Mouse (Mus musculus) thymus, adult 2 months (tissue): ENCODE data around the gene Ralgps2. TPM values are rescaled to one million over a fixed set of nuclear protein-coding genes. Genes with fewer than 3 reads are reported as not detected.

ENCODE experiments used
- DNase-seq: peaks from one replicate; pipeline ENCODE4 v3.0.0; 2021
- H3K27ac ChIP-seq: fragments of 200-500 bp; 2 replicates; pipeline ENCODE4 v1.5.1; 2012; ENCODE audit warnings: low read length, control low read depth; ENCODE audit not compliant: control insufficient read depth, insufficient read depth
- H3K27me3 ChIP-seq: fragments of 200-500 bp; 2 replicates; pipeline ENCODE4 v1.6.1; 2012; ENCODE audit warnings: mild to moderate bottlenecking, low read length, moderate library complexity, mixed read lengths; ENCODE audit not compliant: control insufficient read depth, insufficient read depth
- H3K36me3 ChIP-seq: fragments of 200-500 bp; 2 replicates; pipeline ENCODE4 v1.6.1; 2012; ENCODE audit warnings: mild to moderate bottlenecking, low read length, moderate library complexity; ENCODE audit not compliant: control insufficient read depth, insufficient read depth
- H3K4me1 ChIP-seq: fragments of 200-500 bp; replicated peaks from 2 replicates; pipeline ENCODE4 v1.6.1; 2012; ENCODE audit warnings: low read length; ENCODE audit not compliant: control insufficient read depth, insufficient read depth
- H3K4me3 ChIP-seq: fragments of 200-500 bp; 2 replicates; pipeline ENCODE4 v1.5.1; 2012; ENCODE audit warnings: mild to moderate bottlenecking, low read length, control low read depth, moderate library complexity; ENCODE audit not compliant: control insufficient read depth, insufficient read depth
- CTCF ChIP-seq: fragments of 200-500 bp; IDR thresholded peaks from 2 replicates; pipeline ENCODE4 v1.5.1; 2012; ENCODE audit warnings: mild to moderate bottlenecking, control low read depth, low read length, moderate library complexity, borderline replicate concordance; ENCODE audit not compliant: control insufficient read depth, poor library complexity, insufficient read depth; ENCODE audit errors: extremely low read depth
- POLR2A ChIP-seq: fragments of 200-500 bp; IDR thresholded peaks from 2 replicates; pipeline ENCODE4 v1.6.1; 2012; ENCODE audit warnings: mild to moderate bottlenecking, low read length, control low read depth, moderate library complexity; ENCODE audit not compliant: control insufficient read depth, poor library complexity, insufficient read depth; ENCODE audit errors: extremely low read depth
- WGBS: fragments of 180-500 bp; shearing (Covaris S2); methylation state at CpG from one replicate; pipeline ENCODE4 v1.1.7; 2018; 5-methylcytosine and 5-hydroxymethylcytosine counted together
- polyA plus RNA-seq: library from polyadenylated mRNA; depleted of rRNA; stranded (reverse); fragments of >200 nt; gene quantifications from 2 replicates; pipeline ENCODE4 v1.2.3, GENCODE M21; 2012

Ralgps2 gene
- polyA plus RNA-seq, 1 experiment, result 25.2 TPM

- Histone ChIP-seq H3K27ac (no peak overlapping the region), H3K36me3 (peaks cover 8% of the 10 kb centered on the region; the same call in 1 of the 2 replicates), H3K4me1 (no peaks in the 10 kb centered on the region; the same call in 1 of the 2 replicates), H3K27me3 (no peaks in the 10 kb centered on the region), H3K4me3 (no peak overlapping the region)
- TF ChIP-seq CTCF (no peak), POLR2A (no peak)
- DNase-seq, result no peak
- 38% methylated on average over 4 of the region's 4 CpGs for WGBS
Observed at GRCm38 (mm10) chr1:156861475-156862043, 77.9 kb downstream of the Ralgps2 start.

- TF ChIP-seq CTCF, result no peak
- TF ChIP-seq POLR2A, result no peak
- Histone ChIP-seq H3K4me3 (no peak overlapping the region), H3K4me1 (no peaks in the 10 kb centered on the region), H3K36me3 (peaks cover 5% of the 10 kb centered on the region; the same call in 1 of the 2 replicates), H3K27me3 (no peaks in the 10 kb centered on the region), H3K27ac (no peak overlapping the region)
- 71% methylated on average over 8 of the region's 8 CpGs for WGBS
- no peak for DNase-seq
Observed at GRCm38 (mm10) chr1:156860266-156860665, 79.2 kb downstream of the Ralgps2 start.

- 51% methylated on average over 2 of the region's 2 CpGs for WGBS
- Histone ChIP-seq H3K4me3 (no peak overlapping the region), H3K27me3 (no peaks in the 10 kb centered on the region), H3K4me1 (no peaks in the 10 kb centered on the region), H3K36me3 (peaks cover 5% of the 10 kb centered on the region; the same call in 1 of the 2 replicates), H3K27ac (no peak overlapping the region)
- no peak for DNase-seq
- TF ChIP-seq CTCF, result no peak
Observed at GRCm38 (mm10) chr1:156859711-156860250, 79.6 kb downstream of the Ralgps2 start.

- H3K4me3 ChIP-seq, result no peak overlapping the region
- H3K27me3 ChIP-seq, result no peaks in the 10 kb centered on the region
- TF ChIP-seq POLR2A (no peak), CTCF (no peak)
- no peak for DNase-seq
- 98% methylated on average over 2 of the region's 2 CpGs for WGBS
- H3K4me1 ChIP-seq, result no peaks in the 10 kb centered on the region
- H3K27ac ChIP-seq, result no peak overlapping the region
- peaks cover 5% of the 10 kb centered on the region; the same call in 1 of the 2 replicates for H3K36me3 ChIP-seq
Observed at GRCm38 (mm10) chr1:156859156-156859555, 80.3 kb downstream of the Ralgps2 start.

GRCm38 (mm10) chr1:156856666-156857065, 82.8 kb downstream of the Ralgps2 start:
- TF ChIP-seq CTCF (no peak), POLR2A (no peak)
- peaks cover 5% of the 10 kb centered on the region; the same call in 1 of the 2 replicates for H3K36me3 ChIP-seq
- no peaks in the 10 kb centered on the region for H3K4me1 ChIP-seq
- DNase-seq, result no peak
- H3K27ac ChIP-seq, result no peak overlapping the region
- no peak overlapping the region for H3K4me3 ChIP-seq
- WGBS, result 100% methylated on average over 2 of the region's 2 CpGs
- no peaks in the 10 kb centered on the region for H3K27me3 ChIP-seq

- Histone ChIP-seq H3K36me3 (peaks cover 5% of the 10 kb centered on the region; the same call in 1 of the 2 replicates), H3K4me1 (no peaks in the 10 kb centered on the region), H3K4me3 (no peak overlapping the region), H3K27me3 (no peaks in the 10 kb centered on the region), H3K27ac (no peak overlapping the region)
- 98% methylated on average over 4 of the region's 4 CpGs for WGBS
- no peak for DNase-seq
- TF ChIP-seq POLR2A, result no peak
- TF ChIP-seq CTCF, result no peak
Observed at GRCm38 (mm10) chr1:156854558-156854957, 84.9 kb downstream of the Ralgps2 start.
